Mouse (Mus musculus) right cerebral cortex, postnatal 25 days (tissue): ENCODE measurements around the gene Fam189a2.

Experiments used
- DNase-seq: peaks from one replicate; pipeline ENCODE4 v3.0.0; 2022

The Fam189a2 gene

DNA sequence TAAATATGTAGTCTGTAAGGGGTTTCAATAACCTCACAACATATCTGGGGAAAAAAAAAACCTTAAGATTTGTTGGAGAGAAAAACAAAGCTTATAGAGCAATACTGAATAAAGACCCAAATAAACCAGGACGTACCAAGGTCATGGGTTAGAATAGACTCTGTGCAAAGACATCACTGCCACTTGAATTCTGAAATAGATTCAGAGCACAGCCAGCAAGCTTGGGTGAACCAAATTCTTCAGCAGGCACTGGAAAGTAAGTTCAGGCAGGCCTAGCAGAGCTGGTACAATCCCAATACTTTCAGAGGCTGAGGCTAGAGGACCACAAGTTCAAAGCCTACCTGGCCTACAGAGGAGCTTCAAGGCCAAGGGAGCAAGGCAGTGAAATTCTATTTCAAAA, 6.2 kb downstream of the Fam189a2 start:
- no peak for DNase-seq

DNA sequence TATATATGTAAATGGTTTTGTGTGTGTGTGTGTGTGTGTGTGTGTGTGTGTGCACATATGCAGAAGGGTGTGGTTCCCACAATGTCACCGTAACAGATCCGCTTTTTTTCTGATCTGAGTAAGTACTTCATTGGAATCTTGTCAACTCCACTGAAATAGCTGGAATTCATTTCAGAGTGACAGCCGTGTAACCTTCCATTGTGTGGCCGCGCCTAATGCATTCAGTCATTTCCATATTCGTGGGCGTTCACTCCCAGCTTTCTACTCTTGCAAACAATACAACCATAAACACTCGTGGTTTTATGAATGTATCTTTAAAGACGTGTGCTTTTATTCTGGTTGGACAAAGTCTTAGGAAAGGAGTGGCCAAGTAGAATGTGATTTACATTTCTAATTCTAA, 6.7 kb downstream of the Fam189a2 start:
- DNase-seq, result no peak

DNA sequence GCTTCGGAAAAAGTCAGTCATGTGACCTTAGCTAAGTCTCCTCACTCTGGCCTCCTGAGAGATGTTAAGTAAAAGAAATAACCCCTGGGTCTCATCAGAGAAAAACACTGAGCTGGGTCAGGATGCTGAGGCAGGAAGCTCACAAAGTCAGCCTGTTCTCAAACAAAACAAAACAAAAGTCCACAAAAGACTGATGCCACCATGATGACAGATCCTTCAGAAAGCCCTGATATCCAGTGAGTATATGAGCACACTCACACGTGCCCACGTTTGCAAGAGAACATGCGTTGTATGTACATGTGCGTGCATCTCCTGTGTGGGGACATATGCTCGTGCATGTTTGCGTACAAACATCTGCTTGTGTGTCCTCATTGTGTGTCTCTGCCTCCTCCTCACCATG, 7.5 kb downstream of the Fam189a2 start:
- no peak for DNase-seq

DNA sequence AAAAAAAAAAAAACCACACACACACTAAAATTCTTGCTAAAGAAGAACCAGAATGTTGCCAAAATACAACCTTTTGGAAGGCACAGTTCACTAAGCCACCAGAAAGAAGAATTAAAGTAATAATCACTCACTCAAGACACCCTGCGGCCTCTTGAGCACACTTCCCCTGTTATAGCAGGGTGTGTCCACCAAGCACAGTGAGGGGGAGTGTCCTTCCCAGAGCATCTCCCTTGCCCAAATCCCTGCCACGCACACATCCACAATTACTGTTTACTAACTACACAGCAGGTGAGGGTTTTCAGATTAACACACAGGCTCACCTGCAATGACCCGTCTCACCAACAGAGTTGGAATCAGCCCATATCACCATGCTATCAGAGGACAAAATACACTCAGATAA, 8.0 kb downstream of the Fam189a2 start:
- DNase-seq, result no peak

DNA sequence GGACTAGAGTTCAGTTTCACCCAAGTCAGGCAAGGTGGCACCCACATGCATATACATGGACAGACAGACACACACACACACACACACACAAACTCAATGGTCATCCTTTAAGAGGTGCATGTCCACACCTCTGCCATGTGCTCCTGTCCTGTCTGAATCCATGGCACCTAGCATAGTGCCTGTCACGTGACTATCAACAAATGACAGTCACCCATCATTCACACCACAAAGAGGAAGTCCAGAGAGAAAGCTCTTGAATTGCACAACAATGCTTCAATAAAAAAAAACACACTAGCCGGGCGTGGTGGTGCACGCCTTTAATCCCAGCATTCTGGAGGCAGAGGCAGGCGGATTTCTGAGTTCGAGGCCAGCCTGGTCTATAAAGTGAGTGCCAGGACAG, 8.5 kb downstream of the Fam189a2 start:
- DNase-seq, result no peak

DNA sequence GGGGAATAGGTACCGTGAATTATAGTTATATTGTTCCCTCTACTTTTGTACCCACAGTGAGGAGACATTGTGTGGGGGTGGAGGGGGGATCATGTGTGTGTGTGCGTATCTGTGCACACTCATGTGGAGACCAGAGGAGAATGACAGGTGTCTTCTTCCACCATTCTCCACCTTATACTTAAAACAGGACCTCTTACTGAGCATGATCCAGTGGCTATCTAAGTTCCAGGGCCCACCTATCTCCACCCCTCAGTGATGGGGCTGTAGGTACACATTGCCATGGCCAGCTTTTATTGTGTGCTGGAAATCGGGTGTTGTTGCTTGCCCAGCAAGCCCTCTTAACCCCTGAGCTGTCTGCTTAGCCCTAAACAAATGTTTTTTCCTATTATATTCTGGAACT, 10.1 kb downstream of the Fam189a2 start:
- DNase-seq, result no peak

DNA sequence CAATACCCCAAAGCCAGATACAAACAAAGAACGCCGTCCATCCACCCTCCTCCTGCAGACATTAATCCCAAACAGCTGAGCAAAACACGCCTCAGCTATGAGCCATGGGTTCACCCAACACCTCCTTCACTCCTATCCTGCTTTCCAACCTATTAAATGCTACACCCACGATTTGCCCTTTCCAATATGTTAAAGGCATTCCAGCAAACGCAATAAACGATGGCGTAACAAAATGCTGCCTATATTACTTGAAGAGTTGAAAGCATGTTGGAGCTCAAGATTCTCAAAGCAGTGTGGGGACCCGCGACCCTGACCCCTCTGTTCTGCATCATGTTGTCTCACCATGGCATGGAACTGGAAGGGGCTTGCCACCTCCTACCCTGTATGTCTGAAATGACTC, 11.2 kb downstream of the Fam189a2 start:
- no peak for DNase-seq

DNA sequence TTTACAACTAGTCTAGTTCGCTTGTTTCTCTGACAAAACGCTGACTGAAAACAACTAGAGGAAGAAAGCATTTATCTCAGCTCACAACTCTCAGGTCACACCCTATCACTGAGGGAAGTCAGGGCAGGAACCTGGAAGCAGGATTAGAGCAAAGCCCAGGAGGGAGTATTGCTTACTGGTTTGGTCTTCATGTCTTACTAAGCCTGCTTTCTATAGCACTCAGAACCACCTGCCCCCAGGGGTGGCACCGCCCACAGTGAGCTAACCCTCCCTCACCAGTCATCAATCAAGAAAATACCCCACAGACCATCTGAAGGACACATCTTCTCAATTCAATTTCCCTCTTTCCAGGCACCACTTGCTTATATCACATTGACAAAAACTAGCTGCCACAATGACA, 12.4 kb downstream of the Fam189a2 start:
- no peak for DNase-seq

DNA sequence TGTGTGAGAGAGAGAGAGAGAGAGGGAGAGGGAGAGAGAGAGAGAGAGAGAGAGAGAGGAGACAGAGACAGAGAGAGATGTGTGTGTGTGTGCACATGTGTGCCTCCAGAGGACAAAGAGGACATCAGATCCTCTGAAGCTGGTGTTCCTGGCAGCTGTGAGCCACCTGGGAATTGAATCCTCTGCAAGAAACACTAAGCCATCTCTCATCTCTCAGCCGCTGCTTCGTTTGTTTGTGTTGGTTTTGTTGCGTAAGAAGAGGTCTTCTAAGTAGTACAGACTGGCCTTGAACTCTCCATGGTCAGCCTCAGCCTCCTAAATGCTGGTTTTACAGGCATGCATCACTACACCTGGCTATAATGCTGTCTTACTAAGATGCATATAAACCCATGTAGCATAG, 12.9 kb downstream of the Fam189a2 start:
- DNase-seq, result no peak

DNA sequence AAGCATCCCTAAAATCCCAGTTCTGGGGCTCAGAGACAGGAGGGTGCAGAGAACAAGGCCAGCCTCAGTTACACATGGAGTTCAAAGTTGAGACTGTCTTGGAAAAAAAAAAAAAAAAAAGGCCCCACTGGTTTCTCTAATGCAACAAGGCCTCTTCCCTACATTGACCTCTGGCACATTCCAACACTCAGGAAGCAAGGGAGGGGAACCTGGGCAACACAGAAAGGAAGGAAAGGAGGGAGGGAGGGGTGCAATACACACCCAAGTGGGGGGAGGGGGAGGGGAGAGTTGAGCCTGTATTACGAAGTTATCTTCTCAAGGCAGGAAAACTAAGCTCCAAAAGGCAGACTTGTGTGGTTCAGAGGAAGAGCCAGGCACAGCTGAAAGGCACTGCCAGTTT, 13.4 kb downstream of the Fam189a2 start:
- no peak for DNase-seq

DNA sequence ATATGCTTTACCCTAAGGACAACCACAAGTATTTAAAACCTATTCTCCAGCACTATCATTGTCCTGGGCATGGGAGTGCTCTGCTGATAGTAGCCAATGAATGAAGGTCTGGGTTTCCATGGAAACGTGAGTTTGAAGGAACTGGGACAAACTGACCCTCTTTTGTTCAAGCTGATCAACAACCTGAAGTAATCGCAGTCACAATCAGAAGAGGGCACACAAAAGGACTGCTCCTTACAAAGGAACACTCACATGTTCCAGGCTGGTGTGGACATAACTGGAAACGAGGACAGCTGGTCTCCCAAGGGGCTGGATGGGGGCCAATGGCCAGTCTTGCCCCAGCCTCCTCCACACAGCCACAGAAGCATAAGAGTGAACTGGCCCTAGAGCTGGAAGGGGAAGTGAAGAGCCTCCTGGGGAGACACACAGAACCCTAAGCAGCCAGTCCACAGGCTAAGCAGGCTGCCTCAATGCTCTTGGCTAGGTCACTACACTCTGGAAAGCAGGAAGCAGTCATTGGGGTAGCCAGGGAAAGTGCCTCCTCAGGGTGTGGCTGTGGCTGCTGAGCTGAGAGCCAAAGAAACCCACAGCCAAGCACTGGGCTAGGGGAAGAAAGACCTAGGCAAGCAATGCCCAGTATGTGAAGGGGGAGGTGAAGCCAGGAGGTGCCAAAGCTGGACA, 14.0 kb downstream of the Fam189a2 start:
- no peak for DNase-seq

DNA sequence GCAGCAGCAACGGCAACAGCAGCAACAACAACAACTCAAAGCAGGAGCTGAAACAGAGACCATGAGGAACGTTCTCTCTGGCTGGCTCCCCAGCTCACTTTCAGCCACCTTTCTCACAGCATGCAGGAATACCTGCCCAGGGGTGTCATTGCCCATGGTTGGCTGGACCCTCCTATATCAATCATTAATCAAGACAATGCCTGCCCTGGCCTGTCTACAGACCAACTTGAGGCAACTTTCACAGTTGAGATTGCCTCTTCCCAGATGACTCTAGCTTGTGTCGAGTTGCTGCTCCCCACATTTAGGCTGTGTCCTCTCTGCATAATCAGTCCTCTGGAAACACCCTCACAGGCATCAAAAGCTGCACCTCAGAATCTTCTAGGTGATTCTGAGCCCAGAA, 17.6 kb downstream of the Fam189a2 start:
- DNase-seq, result no peak

DNA sequence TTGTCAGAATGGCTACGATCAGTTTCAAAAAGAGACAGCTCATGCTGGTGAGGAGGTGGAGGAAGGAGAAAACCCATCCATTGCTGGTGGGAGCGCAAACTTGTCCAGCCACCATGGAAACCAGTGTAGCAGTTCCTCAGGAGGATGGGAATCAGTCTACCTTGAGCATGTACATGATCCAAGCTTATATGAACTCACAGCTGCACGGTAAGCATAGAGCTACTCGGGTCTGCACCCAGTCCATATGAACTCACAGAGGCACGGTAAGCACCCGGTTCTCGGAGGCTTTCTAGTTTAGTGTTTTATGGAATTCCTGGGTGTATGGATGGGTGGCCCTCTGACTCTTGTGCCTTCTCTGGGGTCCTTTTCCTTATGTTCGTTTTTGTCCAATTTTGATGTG, 18.3 kb downstream of the Fam189a2 start:
- DNase-seq, result no peak

DNA sequence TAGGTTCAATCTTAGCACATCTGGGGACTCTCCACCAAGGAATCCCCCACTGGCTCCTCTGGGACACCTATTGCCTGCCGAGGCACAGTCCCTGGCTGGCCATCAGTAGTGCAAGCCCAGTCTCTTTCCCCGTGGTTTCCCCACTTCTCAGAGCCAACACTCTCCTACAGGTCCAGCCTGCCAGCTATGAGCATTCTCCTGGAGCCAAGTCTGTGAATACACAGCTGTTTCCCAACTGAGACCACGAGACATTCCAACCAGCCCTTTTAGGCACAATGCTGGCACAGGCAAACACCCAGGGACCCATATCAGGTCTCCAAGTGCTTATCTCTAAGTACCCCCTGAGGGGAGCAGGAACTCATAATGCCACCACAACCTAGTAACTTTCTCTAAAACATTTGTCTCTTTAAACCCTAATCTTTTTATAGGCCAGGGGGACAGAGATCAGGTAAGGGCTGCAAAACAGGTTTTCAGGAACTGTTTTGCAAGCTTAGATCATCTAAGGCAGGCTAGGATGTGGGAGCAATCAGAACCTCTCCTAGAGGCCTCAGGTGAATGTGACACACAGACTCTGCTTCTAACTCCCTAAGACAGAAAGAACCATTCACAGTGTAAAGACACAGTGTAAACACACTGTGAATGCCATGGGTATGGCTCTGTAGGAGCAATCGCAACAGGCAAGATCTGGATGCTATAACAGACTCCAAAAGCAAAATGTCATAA, 23.0 kb downstream of the Fam189a2 start:
- no peak for DNase-seq

DNA sequence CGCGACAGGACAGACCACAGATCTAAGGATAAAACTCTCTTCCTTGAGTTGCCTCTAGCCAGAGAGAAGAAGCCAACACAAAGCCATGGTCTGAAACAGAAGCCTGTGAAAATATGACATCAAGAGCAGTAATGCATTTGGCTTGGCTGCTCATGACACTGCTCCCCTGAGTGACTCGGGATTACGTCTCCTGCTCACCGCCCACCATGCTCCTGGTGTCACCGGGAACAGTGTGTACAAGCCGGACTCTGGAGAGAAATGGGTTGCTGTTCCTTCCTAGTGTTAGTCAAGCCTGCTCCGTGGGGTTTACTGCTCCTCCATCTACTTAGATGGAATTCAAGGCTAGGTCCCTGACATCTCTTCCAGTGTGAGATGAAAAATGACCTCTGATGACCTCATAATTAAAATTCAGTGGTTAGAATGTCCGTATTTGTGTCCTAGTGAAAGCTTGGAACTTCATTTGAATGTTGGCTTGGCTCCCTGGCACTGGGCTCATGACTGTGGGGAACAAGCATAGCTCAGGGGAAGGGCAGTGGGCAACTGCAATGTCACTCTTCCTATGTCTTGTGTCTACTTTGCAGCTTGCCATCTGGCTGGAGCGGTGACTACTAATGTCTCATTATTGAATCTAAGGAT, 23.7 kb downstream of the Fam189a2 start:
- no peak for DNase-seq

DNA sequence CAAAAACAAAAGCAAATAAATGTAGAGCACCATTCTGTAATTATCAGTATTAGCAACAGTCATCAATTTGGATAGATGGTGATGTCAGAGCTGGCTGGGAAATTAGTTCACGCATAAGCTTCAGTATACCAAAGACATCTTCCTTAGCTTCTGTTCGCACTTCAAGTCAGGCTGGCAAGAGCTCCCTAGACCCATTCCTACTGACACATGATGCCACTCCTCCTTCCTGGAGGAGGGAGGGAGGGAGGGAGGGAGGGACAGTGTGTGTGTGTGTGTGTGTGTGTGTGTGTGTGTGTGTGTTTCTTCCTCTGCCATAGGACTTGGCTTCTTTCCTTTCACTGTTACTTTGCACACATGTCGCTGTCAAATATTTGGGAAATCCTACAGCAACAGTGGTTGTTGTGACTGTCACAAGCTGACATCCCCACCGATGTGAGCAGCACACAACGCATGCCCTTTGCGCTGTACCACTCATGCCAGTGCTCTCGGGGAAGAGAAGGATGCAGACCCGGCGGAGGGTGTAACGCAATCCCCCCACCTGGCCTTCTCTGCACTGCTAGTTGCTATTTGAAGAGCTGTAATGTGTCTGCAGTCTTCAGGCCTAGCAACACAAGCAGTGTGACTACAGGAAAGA, 34.9 kb downstream of the Fam189a2 start:
- DNase-seq, result no peak

DNA sequence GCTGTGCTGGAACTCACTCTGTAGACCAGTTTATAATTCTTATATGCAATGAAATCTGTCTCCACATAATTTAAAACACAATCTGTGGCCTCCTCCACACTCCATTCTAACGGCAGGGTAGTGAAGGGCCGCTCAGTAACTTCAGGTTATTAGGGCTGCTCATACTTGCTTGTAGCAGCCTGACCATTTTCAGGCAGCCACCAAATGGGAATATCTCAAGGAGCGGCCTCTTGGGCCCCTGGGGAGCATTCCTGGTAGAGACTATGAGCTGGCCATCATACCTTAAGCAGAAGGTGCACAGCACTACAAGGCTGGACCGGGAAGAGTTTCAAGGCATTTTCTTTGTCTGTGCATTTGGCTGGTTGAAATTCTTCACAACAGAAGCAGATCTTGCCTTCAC, 42.7 kb downstream of the Fam189a2 start:
- DNase-seq, result no peak

DNA sequence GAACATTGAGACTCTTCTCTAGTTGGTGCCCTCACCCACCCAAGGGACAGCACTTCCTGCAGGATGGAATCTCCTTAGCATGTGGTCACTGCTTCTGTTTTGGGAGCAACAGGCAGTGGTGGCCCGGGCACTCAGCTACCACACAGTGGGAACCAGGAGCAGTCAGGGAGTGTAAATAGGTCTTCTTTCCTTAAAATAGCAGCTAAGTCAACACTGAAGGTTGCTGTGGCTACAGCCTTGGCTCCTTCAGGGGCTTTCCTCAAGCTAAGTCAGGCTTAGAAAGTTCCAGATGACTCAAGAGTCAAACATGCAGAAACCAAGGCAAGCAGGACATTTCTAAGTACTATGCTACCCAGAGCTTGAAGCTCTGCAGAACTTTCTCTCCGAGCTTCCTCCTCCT, 43.5 kb downstream of the Fam189a2 start:
- no peak for DNase-seq

DNA sequence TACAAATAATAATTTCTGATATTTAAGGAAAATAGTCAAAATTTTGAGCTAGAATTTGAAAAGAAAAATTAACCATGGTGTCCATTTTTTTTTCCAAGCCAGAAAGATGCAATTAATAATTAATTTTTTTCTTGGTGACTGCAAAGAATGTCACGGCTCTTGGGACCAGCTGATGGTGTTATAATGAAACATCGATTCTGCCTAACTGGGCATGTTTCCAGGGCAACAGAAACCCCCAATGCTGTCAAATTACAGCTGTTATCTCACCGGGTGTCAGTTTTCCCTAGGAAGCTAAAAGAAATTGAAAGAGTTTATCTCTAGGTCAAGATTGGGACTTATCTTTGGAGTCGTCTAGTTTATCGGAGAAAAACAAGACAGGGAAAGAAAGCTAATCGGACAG, 46.6 kb downstream of the Fam189a2 start:
- DNase-seq, result no peak

DNA sequence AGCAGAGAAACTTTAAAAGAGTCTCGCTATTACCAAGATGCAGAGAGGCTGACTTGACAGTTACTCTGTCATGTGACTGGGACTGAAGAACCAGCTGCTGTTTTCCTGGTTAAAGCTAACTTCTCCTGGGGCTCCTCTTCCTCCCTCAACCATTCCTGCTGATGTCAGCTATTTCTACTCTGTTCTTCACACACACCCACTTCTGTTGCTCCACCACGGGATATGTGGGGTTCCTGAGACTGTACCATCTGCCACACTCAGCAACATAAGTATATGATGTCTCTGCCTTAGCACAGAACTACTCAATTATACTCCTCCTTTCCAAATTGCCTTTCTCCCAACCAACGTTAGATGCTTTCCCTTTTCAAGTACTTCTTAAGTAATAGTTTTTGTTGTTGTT, 50.2 kb downstream of the Fam189a2 start:
- DNase-seq, result peak; percentile 53

DNA sequence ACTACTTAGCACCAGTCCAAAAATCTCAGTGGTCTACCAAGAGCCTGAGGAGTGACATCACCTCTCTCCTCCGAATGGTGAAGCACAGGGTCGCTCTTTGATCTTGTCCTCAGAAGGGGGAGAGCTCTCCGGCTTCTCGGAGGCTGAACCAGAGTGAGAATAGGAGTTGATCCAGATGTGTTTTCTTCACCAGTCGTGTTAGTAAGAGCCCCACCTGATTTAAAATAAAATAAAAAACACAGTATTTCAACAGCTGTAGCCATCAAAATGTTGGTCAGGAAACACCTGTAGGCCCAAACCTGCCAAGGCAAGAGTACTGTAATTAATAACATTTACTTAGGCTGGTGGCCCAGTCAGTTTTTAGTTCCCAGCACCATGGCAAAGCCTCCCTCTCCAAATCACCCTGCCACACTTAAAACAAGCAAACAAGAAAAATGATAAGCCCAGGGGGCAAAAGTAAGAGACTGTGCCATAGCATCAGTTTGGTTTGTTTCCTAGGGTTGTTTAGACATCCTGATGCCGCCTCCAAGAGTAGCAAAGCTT, 52.8 kb downstream of the Fam189a2 start:
- no peak for DNase-seq

DNA sequence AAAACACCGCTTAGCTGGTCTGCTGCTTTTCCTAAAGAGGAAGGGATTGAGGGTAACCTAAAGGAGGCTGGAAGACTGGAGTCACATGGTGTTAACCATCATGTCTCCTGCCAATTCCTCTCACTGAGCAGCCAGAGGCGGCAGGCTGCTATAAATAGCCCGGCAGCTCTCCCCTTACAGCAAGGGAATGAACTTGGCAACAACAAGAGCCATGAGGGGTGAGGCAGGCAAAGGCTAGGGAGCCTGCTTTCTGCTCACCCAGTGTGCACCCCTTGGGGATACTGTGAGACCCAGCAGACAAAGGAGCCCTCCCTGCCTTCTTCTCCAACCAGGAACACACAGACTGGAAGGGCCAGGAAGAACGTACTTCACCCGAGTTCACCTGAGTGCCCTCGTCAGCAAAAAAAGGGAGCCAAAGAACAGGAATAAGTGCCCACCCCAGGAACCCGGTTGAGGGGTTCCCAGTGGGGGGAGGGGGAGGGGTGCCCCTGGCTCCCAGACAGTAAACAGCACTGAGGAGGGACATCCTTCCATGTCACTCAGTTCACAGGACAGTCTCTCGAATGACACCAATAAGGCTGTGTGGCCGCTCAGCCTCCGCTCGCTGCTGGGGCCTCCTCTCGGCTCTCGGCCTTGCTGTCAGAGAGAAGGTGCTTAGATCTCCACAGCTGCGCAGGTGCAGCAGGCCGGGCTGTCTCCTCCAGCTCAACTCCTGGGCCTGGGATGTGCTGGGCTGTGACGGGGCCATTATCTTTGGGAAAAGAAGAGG, 57.8 kb downstream of the Fam189a2 start:
- DNase-seq, result no peak

DNA sequence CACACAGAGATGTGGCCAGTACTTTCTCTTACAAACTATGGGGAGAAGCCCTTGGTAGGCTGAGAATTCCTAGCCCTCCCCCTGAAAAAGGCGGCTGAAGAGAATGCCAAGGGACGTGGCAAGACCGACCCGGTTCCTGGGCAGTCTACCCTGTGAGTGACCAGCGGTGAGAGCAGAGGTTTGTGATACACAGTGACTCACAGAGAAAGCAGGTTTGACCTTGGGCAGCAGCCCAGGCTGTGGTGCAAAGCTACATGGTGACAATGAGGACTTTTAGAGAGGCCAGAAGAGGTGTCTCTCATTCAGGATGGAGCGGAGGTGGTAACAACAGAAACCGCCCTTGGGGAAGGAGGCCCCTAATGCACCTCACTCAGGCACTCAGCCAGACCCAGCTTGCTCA, 59.4 kb downstream of the Fam189a2 start:
- DNase-seq, result no peak
